Mouse (Mus musculus): ENCODE measurements at regions not wholly inside any gene's neighbourhood (a gene's known extent, or its start where the extent isn't known, plus 50 kb on each side); places are given as distances from the start of the nearest gene placed in this dataset.
"Not testable (repeated sequence)": the region's sequence is repeated elsewhere in the genome, so short reads cannot be mapped to it uniquely, and the experiment has no call there.

GRCm38 (mm10) chr3:16130385-16130784 lies 124.1 kb upstream of the Gm5150 start:
- TF ChIP-seq CHD2 (IDR thresholded peaks at IDR 0.05; ENCODE audit: low read length) (no peak), MAFK (IDR thresholded peaks at IDR 0.05; ENCODE audit: insufficient replicate concordance, low read length) (peak; percentile 98)
- no peaks in the 10 kb centered on the region for H3K79me2 ChIP-seq (replicated peaks; ENCODE audit: control insufficient read depth, extremely low read depth, insufficient read depth, poor library complexity, severe bottlenecking)
- in situ Hi-C loops (cut with MboI; ENCODE audit: low pct_ligation_motif_present, low pct_unique_long_range_greater_than_20kb, low sequenced_read_pairs) (no loop called here), dilution Hi-C loops (cut with MboI; ENCODE audit: extremely low pct_ligation_motif_present, extremely low pct_unique_long_range_greater_than_20kb, low sequenced_read_pairs) (no loop called here)
- no peak overlapping the region for H3K4me2 ChIP-seq (ENCODE audit: insufficient read depth, low read depth, poor library complexity, severe bottlenecking)
- H3K36me3 ChIP-seq (replicated peaks in 1 of 2; ENCODE audit: control insufficient read depth in 1 of 2, insufficient read depth in 1 of 2, low read length in 1 of 2) = no peaks in the 10 kb centered on the region
- H3K27me3 ChIP-seq (replicated peaks) = no peaks in the 10 kb centered on the region
- H3K4me3 ChIP-seq (replicated peaks in 1 of 3; ENCODE audit: low read depth in 2 of 3, low read length in 2 of 3, poor library complexity in 1 of 3) = no peak overlapping the region
- peaks cover 0 to 12% of the 10 kb centered on the region in 2 experiments; a peak in 2 of 4 replicates for H3K4me1 ChIP-seq (ENCODE audit: control insufficient read depth in 1 of 2, insufficient read depth in 2 of 2)
- H3K27ac ChIP-seq (ENCODE audit: insufficient read depth, low read depth) = no peak overlapping the region
- no peak overlapping the region for H3K9ac ChIP-seq (ENCODE audit: insufficient read depth, low read depth)
- H3K9me3 ChIP-seq (replicated peaks; ENCODE audit: low read length) = no peaks in the 10 kb centered on the region
- DNase-seq (ENCODE audit: extremely low read depth) = no peak

- H3K27me3 ChIP-seq (replicated peaks); H3K36me3 ChIP-seq (replicated peaks in 1 of 2; ENCODE audit: control insufficient read depth in 1 of 2, insufficient read depth in 1 of 2, low read length in 1 of 2); H3K27ac ChIP-seq (ENCODE audit: insufficient read depth, low read depth); H3K9ac ChIP-seq (ENCODE audit: insufficient read depth, low read depth); H3K4me3 ChIP-seq (replicated peaks in 1 of 3; ENCODE audit: low read depth in 2 of 3, low read length in 2 of 3, poor library complexity in 1 of 3); H3K4me1 ChIP-seq (ENCODE audit: control insufficient read depth in 1 of 2, insufficient read depth in 2 of 2); DNase-seq (ENCODE audit: extremely low read depth); H3K4me2 ChIP-seq (ENCODE audit: insufficient read depth, low read depth, poor library complexity, severe bottlenecking); H3K9me3 ChIP-seq (replicated peaks; ENCODE audit: low read length); dilution Hi-C loops (cut with MboI; ENCODE audit: extremely low pct_ligation_motif_present, extremely low pct_unique_long_range_greater_than_20kb, low sequenced_read_pairs); H3K79me2 ChIP-seq (replicated peaks; ENCODE audit: control insufficient read depth, extremely low read depth, insufficient read depth, poor library complexity, severe bottlenecking); in situ Hi-C loops (cut with MboI; ENCODE audit: low pct_ligation_motif_present, low pct_unique_long_range_greater_than_20kb, low sequenced_read_pairs): not testable (repeated sequence)
Observed at GRCm38 (mm10) chr3:16125346-16125915, 119.2 kb upstream of the Gm5150 start.

GRCm38 (mm10) chr3:16115944-16116343 lies 109.7 kb upstream of the Gm5150 start:
- no peak overlapping the region for H3K27ac ChIP-seq (ENCODE audit: insufficient read depth, low read depth)
- H3K79me2 ChIP-seq (replicated peaks; ENCODE audit: control insufficient read depth, extremely low read depth, insufficient read depth, poor library complexity, severe bottlenecking) = no peaks in the 10 kb centered on the region; the same call in 1 of the 2 replicates
- H3K4me1 ChIP-seq (ENCODE audit: control insufficient read depth in 1 of 2, insufficient read depth in 2 of 2) = peaks cover 0 to 5% of the 10 kb centered on the region in 2 experiments; a peak in 2 of 4 replicates
- in situ Hi-C loops (cut with MboI; ENCODE audit: low pct_ligation_motif_present, low pct_unique_long_range_greater_than_20kb, low sequenced_read_pairs) (no loop called here), dilution Hi-C loops (cut with MboI; ENCODE audit: extremely low pct_ligation_motif_present, extremely low pct_unique_long_range_greater_than_20kb, low sequenced_read_pairs) (no loop called here)
- H3K4me3 ChIP-seq (replicated peaks in 1 of 3; ENCODE audit: low read depth in 2 of 3, low read length in 2 of 3, poor library complexity in 1 of 3) = no peak overlapping the region
- H3K4me2 ChIP-seq (ENCODE audit: insufficient read depth, low read depth, poor library complexity, severe bottlenecking) = no peak overlapping the region
- H3K9ac ChIP-seq (ENCODE audit: insufficient read depth, low read depth) = no peak overlapping the region
- no peaks in the 10 kb centered on the region for H3K9me3 ChIP-seq (replicated peaks; ENCODE audit: low read length)
- H3K27me3 ChIP-seq (replicated peaks) = no peaks in the 10 kb centered on the region
- no peak for DNase-seq (ENCODE audit: extremely low read depth)
- no peak for TF ChIP-seq ZKSCAN1 (IDR thresholded peaks at IDR 0.05; ENCODE audit: borderline replicate concordance, low read depth, low read length)
- TF ChIP-seq USF1 (IDR thresholded peaks at IDR 0.05; ENCODE audit: low read depth, low read length) = no peak
- no peak for TF ChIP-seq NELFE (IDR thresholded peaks at IDR 0.05; ENCODE audit: low read depth, low read length)
- TF ChIP-seq CTCF (conservative IDR thresholded peaks at IDR 0.05 in 1 of 2, IDR thresholded peaks at IDR 0.05 in 1 of 2; ENCODE audit: low read depth in 2 of 2, low read length in 2 of 2) = no peak
- TF ChIP-seq BHLHE40 (IDR thresholded peaks at IDR 0.05; ENCODE audit: low read depth, low read length) = no peak
- no peak for TF ChIP-seq JUND (conservative IDR thresholded peaks at IDR 0.05; ENCODE audit: low read depth, low read length)
- TF ChIP-seq TBP (conservative IDR thresholded peaks at IDR 0.05; ENCODE audit: low read depth, low read length) = no peak
- TF ChIP-seq MAX (IDR thresholded peaks at IDR 0.05; ENCODE audit: low read length) = no peak
- TF ChIP-seq POLR2A (IDR thresholded peaks at IDR 0.05; ENCODE audit: low read depth, low read length) = no peak
- no peak for TF ChIP-seq RAD21 (IDR thresholded peaks at IDR 0.05; ENCODE audit: low read depth, low read length)
- TF ChIP-seq ZMIZ1 (IDR thresholded peaks at IDR 0.05; ENCODE audit: low read depth, low read length) = no peak
- TF ChIP-seq CHD2 (IDR thresholded peaks at IDR 0.05; ENCODE audit: low read length) = no peak
- TF ChIP-seq PAX5 (IDR thresholded peaks at IDR 0.05; ENCODE audit: low read length) = no peak
- TF ChIP-seq IRF4 (IDR thresholded peaks at IDR 0.05; ENCODE audit: low read depth, low read length) = no peak
- no peak for TF ChIP-seq MYC (IDR thresholded peaks at IDR 0.05; ENCODE audit: low read depth, low read length)
- no peak for TF ChIP-seq E2F4 (IDR thresholded peaks at IDR 0.05; ENCODE audit: insufficient replicate concordance, low read depth, low read length)
- TF ChIP-seq USF2 (conservative IDR thresholded peaks at IDR 0.05; ENCODE audit: low read depth, low read length) = no peak
- TF ChIP-seq ZNF384 (IDR thresholded peaks at IDR 0.05; ENCODE audit: low read depth, low read length) = no peak
- TF ChIP-seq ELF1 (IDR thresholded peaks at IDR 0.05; ENCODE audit: low read depth, low read length) = no peak
- no peak for TF ChIP-seq POLR2AphosphoS2 (IDR thresholded peaks at IDR 0.05; ENCODE audit: low read depth, low read length)
- no peaks in the 10 kb centered on the region for H3K36me3 ChIP-seq (replicated peaks in 1 of 2; ENCODE audit: control insufficient read depth in 1 of 2, insufficient read depth in 1 of 2, low read length in 1 of 2)

Measured in CH12.LX (cell line).